Mouse (Mus musculus): ENCODE measurements around the gene Olfr508.
"Not testable (repeated sequence)": the region's sequence is repeated elsewhere in the genome, so short reads cannot be mapped to it uniquely, and the experiment has no call there.

Olfr508 gene

GRCm38 (mm10) chr7:108629694-108630093 is at the start of gene Olfr508:
Gene Olfr508, plus strand, starts transcription at chr7:108629994.
- DNase-seq (ENCODE audit: low read depth in 1 of 2, low spot score in 2 of 2) = no peak

GRCm38 (mm10) chr7:108589797-108590196 is 40.0 kb upstream of the Olfr508 start:
- DNase-seq (ENCODE audit: low read depth in 1 of 2, low spot score in 2 of 2) = no peak

- DNase-seq (ENCODE audit: low read depth in 1 of 2, low spot score in 2 of 2) = not testable (repeated sequence)
Measured at GRCm38 (mm10) chr7:108601916-108602315, 27.9 kb upstream of the Olfr508 start.

- no peak for DNase-seq (ENCODE audit: low read depth in 1 of 2, low spot score in 2 of 2)
Measured at GRCm38 (mm10) chr7:108610487-108610886, 19.3 kb upstream of the Olfr508 start, which contains the start of gene Olfr506. Gene Olfr506, plus strand, starts transcription at chr7:108610787.

- DNase-seq (ENCODE audit: low read depth in 1 of 2, low spot score in 2 of 2) = no peak
Measured at GRCm38 (mm10) chr7:108614110-108614509, 15.7 kb upstream of the Olfr508 start.

GRCm38 (mm10) chr7:108616781-108617180 is 13.0 kb upstream of the Olfr508 start:
- not testable (repeated sequence) for DNase-seq (ENCODE audit: low read depth in 1 of 2, low spot score in 2 of 2)

GRCm38 (mm10) chr7:108621514-108621913 is 8.3 kb upstream of the Olfr508 start, which contains the start of gene Olfr507:
Gene Olfr507, plus strand, starts transcription at chr7:108621814.
- no peak for DNase-seq (ENCODE audit: low read depth in 1 of 2, low spot score in 2 of 2)

- no peak for DNase-seq (ENCODE audit: low read depth in 1 of 2, low spot score in 2 of 2)
Measured at GRCm38 (mm10) chr7:108651806-108652205, 22.0 kb downstream of the Olfr508 start, which contains the start of gene Olfr509. Gene Olfr509, minus strand, starts transcription at chr7:108651906.

GRCm38 (mm10) chr7:108662419-108662818 is 32.6 kb downstream of the Olfr508 start:
- DNase-seq (ENCODE audit: low read depth in 1 of 2, low spot score in 2 of 2) = no peak

GRCm38 (mm10) chr7:108666118-108666517 is 36.3 kb downstream of the Olfr508 start, which contains the start of gene Olfr510:
Gene Olfr510, plus strand, starts transcription at chr7:108666418.
- no peak for DNase-seq (ENCODE audit: low read depth in 1 of 2, low spot score in 2 of 2)

GRCm38 (mm10) chr7:108671058-108671457 is 41.3 kb downstream of the Olfr508 start:
- no peak for DNase-seq (ENCODE audit: low read depth in 1 of 2, low spot score in 2 of 2)

GRCm38 (mm10) chr7:108678886-108679285 is 49.1 kb downstream of the Olfr508 start:
- no peak for DNase-seq (ENCODE audit: low read depth in 1 of 2, low spot score in 2 of 2)
